Mouse (Mus musculus): ENCODE measurements around the gene Zbtb20. TPM values are rescaled to one million over a fixed set of nuclear protein-coding genes. Genes with fewer than 3 reads are reported as not detected.

The Zbtb20 gene
- total and polyA plus RNA-seq, 2 experiments from 2014 or later = 25.2 to 38.0 TPM

GRCm38 (mm10) chr16:43094161-43094560, 218.5 kb downstream of the Zbtb20 start:
- Histone ChIP-seq H3K27me3 (ENCODE audit: insufficient read depth, low read length) (no peaks in the 10 kb centered on the region), H3K27ac (ENCODE audit: low read depth, low read length) (no peak overlapping the region), H3K4me2 (ENCODE audit: low read depth, low read length, poor library complexity, severe bottlenecking) (no peak overlapping the region), H3K9ac (replicated peaks; ENCODE audit: low read length, poor library complexity, severe bottlenecking) (no peak overlapping the region), H3K4me3 (ENCODE audit: low read depth, low read length) (no peak overlapping the region), H3K36me3 (ENCODE audit: insufficient read depth, low read length) (no peaks in the 10 kb centered on the region), H3K4me1 (ENCODE audit: insufficient read depth, low read length) (no peaks in the 10 kb centered on the region), H3K9me3 (ENCODE audit: low read length) (no peaks in the 10 kb centered on the region)
- DNase-seq (ENCODE audit: low spot score) = no peak
- TF ChIP-seq CTCF (IDR thresholded peaks at IDR 0.05) = no peak
- ATAC-seq (ENCODE audit: low FRiP score) = no peak
- 98% methylated on average over 1 of the region's 1 CpGs for WGBS

GRCm38 (mm10) chr16:43094756-43095155, 219.1 kb downstream of the Zbtb20 start:
- H3K9me3 ChIP-seq (ENCODE audit: low read length) = no peaks in the 10 kb centered on the region
- H3K36me3 ChIP-seq (ENCODE audit: insufficient read depth, low read length) = no peaks in the 10 kb centered on the region
- no peak for DNase-seq (ENCODE audit: low spot score)
- 78% methylated on average over 6 of the region's 6 CpGs for whole genome bisulfite sequencing
- no peak for ATAC-seq (ENCODE audit: low FRiP score)
- no peak for TF ChIP-seq CTCF (IDR thresholded peaks at IDR 0.05)
- no peak overlapping the region for H3K27ac ChIP-seq (ENCODE audit: low read depth, low read length)
- no peaks in the 10 kb centered on the region for H3K4me1 ChIP-seq (ENCODE audit: insufficient read depth, low read length)
- H3K27me3 ChIP-seq (ENCODE audit: insufficient read depth, low read length) = no peaks in the 10 kb centered on the region
- no peak overlapping the region for H3K4me3 ChIP-seq (ENCODE audit: low read depth, low read length)
- H3K9ac ChIP-seq (replicated peaks; ENCODE audit: low read length, poor library complexity, severe bottlenecking) = no peak overlapping the region
- H3K4me2 ChIP-seq (ENCODE audit: low read depth, low read length, poor library complexity, severe bottlenecking) = no peak overlapping the region

DNA sequence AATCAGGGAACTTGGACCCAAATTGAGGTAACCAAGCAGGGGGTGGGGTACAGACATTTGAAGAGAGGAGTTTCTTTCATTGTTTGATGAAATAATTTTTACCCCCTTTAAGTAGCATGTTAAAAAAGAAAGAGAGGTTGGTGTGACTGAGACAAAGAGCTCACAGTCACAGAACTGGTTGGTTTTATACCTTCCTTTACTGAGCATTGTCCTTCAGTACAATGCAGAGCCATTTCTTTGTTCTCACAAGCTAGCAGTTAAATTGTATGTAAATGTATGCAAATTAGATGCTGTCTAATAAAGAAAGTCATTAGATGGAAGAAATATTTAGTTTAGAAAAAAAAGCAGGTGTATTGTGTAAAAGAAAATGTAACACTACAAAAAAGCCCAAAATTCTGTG, 220.4 kb downstream of the Zbtb20 start:
- H3K4me2 ChIP-seq (ENCODE audit: low read depth, low read length, poor library complexity, severe bottlenecking) = no peak overlapping the region
- DNase-seq (ENCODE audit: low spot score) = no peak
- H3K27me3 ChIP-seq (ENCODE audit: insufficient read depth, low read length) = no peaks in the 10 kb centered on the region
- H3K4me1 ChIP-seq (ENCODE audit: insufficient read depth, low read length) = no peaks in the 10 kb centered on the region
- H3K36me3 ChIP-seq (ENCODE audit: insufficient read depth, low read length) = no peaks in the 10 kb centered on the region
- no peak overlapping the region for H3K4me3 ChIP-seq (ENCODE audit: low read depth, low read length)
- ATAC-seq (ENCODE audit: low FRiP score) = no peak
- H3K27ac ChIP-seq (ENCODE audit: low read depth, low read length) = no peak overlapping the region
- no peak for TF ChIP-seq CTCF (IDR thresholded peaks at IDR 0.05)
- no peaks in the 10 kb centered on the region for H3K9me3 ChIP-seq (ENCODE audit: low read length)
- no peak overlapping the region for H3K9ac ChIP-seq (replicated peaks; ENCODE audit: low read length, poor library complexity, severe bottlenecking)

- no peak for TF ChIP-seq CTCF (IDR thresholded peaks at IDR 0.05)
- no peak overlapping the region for H3K9ac ChIP-seq (replicated peaks; ENCODE audit: low read length, poor library complexity, severe bottlenecking)
- H3K27me3 ChIP-seq (ENCODE audit: insufficient read depth, low read length) = no peaks in the 10 kb centered on the region
- H3K4me1 ChIP-seq (ENCODE audit: insufficient read depth, low read length) = no peaks in the 10 kb centered on the region
- no peaks in the 10 kb centered on the region for H3K36me3 ChIP-seq (ENCODE audit: insufficient read depth, low read length)
- H3K9me3 ChIP-seq (ENCODE audit: low read length) = no peaks in the 10 kb centered on the region
- no peak overlapping the region for H3K27ac ChIP-seq (ENCODE audit: low read depth, low read length)
- no peak for DNase-seq (ENCODE audit: low spot score)
- 70% methylated on average over 4 of the region's 4 CpGs for WGBS
- no peak overlapping the region for H3K4me3 ChIP-seq (ENCODE audit: low read depth, low read length)
- no peak for ATAC-seq (ENCODE audit: low FRiP score)
- H3K4me2 ChIP-seq (ENCODE audit: low read depth, low read length, poor library complexity, severe bottlenecking) = no peak overlapping the region
Observed at GRCm38 (mm10) chr16:43098153-43098552, 222.5 kb downstream of the Zbtb20 start.

DNA sequence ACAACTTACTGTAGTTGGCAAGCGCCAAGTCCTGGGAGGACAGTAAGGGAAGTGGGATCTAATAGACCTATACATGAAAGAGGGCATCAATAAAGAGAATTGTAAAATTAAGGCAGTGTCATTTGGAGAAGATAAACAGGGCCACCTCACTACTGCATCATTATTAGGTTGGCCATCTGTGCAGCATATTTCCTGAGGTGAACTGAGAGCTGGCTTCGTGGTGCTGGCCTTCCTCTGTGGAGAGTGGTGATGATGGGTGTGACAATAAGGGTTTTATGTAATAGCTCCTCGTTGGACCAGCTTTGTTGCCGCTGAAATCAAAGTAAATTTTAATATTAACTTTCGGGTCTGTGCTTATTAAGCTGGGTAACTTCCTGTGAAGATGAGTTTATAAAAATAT, 223.0 kb downstream of the Zbtb20 start:
- no peak for ATAC-seq (ENCODE audit: low FRiP score)
- DNase-seq (ENCODE audit: low spot score) = no peak
- Histone ChIP-seq H3K9ac (replicated peaks; ENCODE audit: low read length, poor library complexity, severe bottlenecking) (no peak overlapping the region), H3K4me2 (ENCODE audit: low read depth, low read length, poor library complexity, severe bottlenecking) (no peak overlapping the region), H3K4me1 (ENCODE audit: insufficient read depth, low read length) (no peaks in the 10 kb centered on the region), H3K36me3 (ENCODE audit: insufficient read depth, low read length) (no peaks in the 10 kb centered on the region), H3K9me3 (ENCODE audit: low read length) (no peaks in the 10 kb centered on the region), H3K27me3 (ENCODE audit: insufficient read depth, low read length) (no peaks in the 10 kb centered on the region), H3K27ac (ENCODE audit: low read depth, low read length) (no peak overlapping the region), H3K4me3 (ENCODE audit: low read depth, low read length) (no peak overlapping the region)
- WGBS = 86% methylated on average over 5 of the region's 5 CpGs
- no peak for TF ChIP-seq CTCF (IDR thresholded peaks at IDR 0.05)

DNA sequence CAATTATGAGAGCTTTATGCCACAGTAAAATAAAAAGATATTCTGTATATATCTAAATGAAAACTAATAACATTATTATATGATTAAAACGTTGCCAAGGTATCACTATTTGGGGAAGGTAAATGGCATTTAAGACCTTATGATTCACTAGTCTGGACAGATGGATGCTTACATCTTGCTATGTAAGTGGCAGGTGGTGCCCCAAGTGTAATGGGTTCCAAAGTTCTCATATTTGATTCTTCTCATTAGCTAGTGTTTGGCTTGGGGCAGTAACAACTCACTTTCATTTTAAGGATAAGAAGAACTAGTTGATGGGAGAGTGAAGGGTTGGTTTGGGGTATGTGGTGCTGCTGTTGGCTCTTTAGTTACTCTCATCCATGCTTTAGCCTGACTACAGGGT, 235.6 kb downstream of the Zbtb20 start:
- Histone ChIP-seq H3K4me3 (ENCODE audit: low read depth, low read length) (no peak overlapping the region), H3K27me3 (ENCODE audit: insufficient read depth, low read length) (no peaks in the 10 kb centered on the region), H3K4me2 (ENCODE audit: low read depth, low read length, poor library complexity, severe bottlenecking) (no peak overlapping the region), H3K27ac (ENCODE audit: low read depth, low read length) (no peak overlapping the region), H3K36me3 (ENCODE audit: insufficient read depth, low read length) (no peaks in the 10 kb centered on the region), H3K9me3 (ENCODE audit: low read length) (no peaks in the 10 kb centered on the region), H3K4me1 (ENCODE audit: insufficient read depth, low read length) (no peaks in the 10 kb centered on the region), H3K9ac (replicated peaks; ENCODE audit: low read length, poor library complexity, severe bottlenecking) (no peak overlapping the region)
- no peak for TF ChIP-seq CTCF (IDR thresholded peaks at IDR 0.05)
- 81% methylated on average over 1 of the region's 1 CpGs for WGBS
- ATAC-seq (ENCODE audit: low FRiP score) (no peak), DNase-seq (ENCODE audit: low spot score) (no peak)
